Mouse (Mus musculus) liver, embryonic 14.5 days (tissue): ENCODE measurements at regions not wholly inside any gene's neighbourhood (a gene's known extent, or its start where the extent isn't known, plus 50 kb on each side); places are given as distances from the start of the nearest gene placed in this dataset.

Experiments
- CTCF ChIP-seq: IDR thresholded peaks from 2 replicates; pipeline ENCODE4 v1.5.1; 2016; ENCODE audit warnings: antibody characterized with exemption, low read depth, control low read depth
- EP300 ChIP-seq: IDR thresholded peaks from 2 replicates; pipeline ENCODE4 v1.6.1; 2016; ENCODE audit warnings: antibody characterized with exemption, low read depth

DNA sequence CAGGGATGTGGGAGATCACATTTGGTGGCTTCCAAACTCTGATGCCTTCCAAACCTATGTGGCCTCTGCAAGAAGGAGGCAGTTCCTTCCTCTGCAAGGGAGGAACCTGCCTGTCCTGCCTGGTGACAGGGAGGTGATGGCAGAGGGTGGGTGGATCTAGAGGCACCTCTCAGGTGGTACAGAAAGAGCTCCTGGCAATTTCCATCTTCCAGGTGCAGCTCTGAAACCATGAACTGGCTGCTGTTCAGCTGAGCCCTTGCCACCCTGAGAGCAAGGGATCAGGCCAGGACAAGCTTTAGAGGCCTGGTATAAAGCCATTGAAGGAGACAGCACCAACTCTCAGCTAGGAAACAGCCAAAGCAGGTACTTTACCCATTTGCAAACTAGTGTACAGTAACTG, 327.7 kb upstream of the 4930412O13Rik start:
- TF ChIP-seq EP300 (no peak), CTCF (no peak)
